8 mouse cellular contexts compared by ENCODE assay signal in genomic region chr14:79482747-79483355, GRCm38 (mm10). TPM values are rescaled to one million over a fixed set of nuclear protein-coding genes. Genes with fewer than 3 reads are reported as not detected.
DNase-seq lines count a peak whose midpoint lies in the region; ATAC-seq and TF ChIP-seq lines count a peak whose summit lies in the region.

No protein-coding gene starts in this region.

- H3K27ac ChIP-seq in lung, embryonic 14.5 days (ENCODE audit: low read depth) = peak overlapping the region; percentile 100
- peak overlapping the region; percentile 100 for H3K27ac ChIP-seq in hindbrain, embryonic 16.5 days (ENCODE audit: low read depth, low read length)
- H3K27ac ChIP-seq in liver, embryonic 16.5 days (ENCODE audit: low read length) = peak overlapping the region; percentile 100

- H3K4me1 ChIP-seq in lung, embryonic 14.5 days (ENCODE audit: insufficient read depth) = peaks cover 10% of the 10 kb centered on the region; the same call in 1 of the 2 replicates
- peaks cover 35% of the 10 kb centered on the region for H3K4me1 ChIP-seq in hindbrain, embryonic 16.5 days (ENCODE audit: control insufficient read depth, insufficient read depth, low read depth, low read length)
- peaks cover 57% of the 10 kb centered on the region for H3K4me1 ChIP-seq in liver, embryonic 16.5 days (ENCODE audit: control insufficient read depth, low read depth, low read length)

- peaks cover 4% of the 10 kb centered on the region for H3K36me3 ChIP-seq in lung, embryonic 14.5 days (ENCODE audit: insufficient read depth)
- H3K36me3 ChIP-seq in hindbrain, embryonic 16.5 days (ENCODE audit: control insufficient read depth, insufficient read depth, low read length) = no peaks in the 10 kb centered on the region
- peaks cover 3% of the 10 kb centered on the region; the same call in 1 of the 2 replicates for H3K36me3 ChIP-seq in liver, embryonic 16.5 days (ENCODE audit: control insufficient read depth, insufficient read depth)

- 13% methylated on average over 15 of the region's 15 CpGs for WGBS in lung, embryonic 14.5 days
- WGBS in hindbrain, embryonic 16.5 days = 17% methylated on average over 15 of the region's 15 CpGs
- WGBS in liver, embryonic 16.5 days (ENCODE audit: insufficient replicate concordance) = 28% methylated on average over 15 of the region's 15 CpGs

- no peaks in the 10 kb centered on the region for H3K27me3 ChIP-seq in lung, embryonic 14.5 days (ENCODE audit: insufficient read depth, low read length)
- no peaks in the 10 kb centered on the region for H3K27me3 ChIP-seq in hindbrain, embryonic 16.5 days (replicated peaks; ENCODE audit: control insufficient read depth, insufficient read depth, low read length)
- no peaks in the 10 kb centered on the region for H3K27me3 ChIP-seq in liver, embryonic 16.5 days (ENCODE audit: control insufficient read depth, insufficient read depth, low read depth, low read length)

- no peaks in the 10 kb centered on the region for H3K9me3 ChIP-seq in lung, embryonic 14.5 days (ENCODE audit: low read depth, low read length)
- H3K9me3 ChIP-seq in hindbrain, embryonic 16.5 days (ENCODE audit: control insufficient read depth, low read length) = no peaks in the 10 kb centered on the region
- no peaks in the 10 kb centered on the region for H3K9me3 ChIP-seq in liver, embryonic 16.5 days (replicated peaks; ENCODE audit: control insufficient read depth, low read length)

- peak overlapping the region; percentile 94 for H3K4me3 ChIP-seq in lung, embryonic 14.5 days (ENCODE audit: low read depth, low read length)
- H3K4me3 ChIP-seq in hindbrain, embryonic 16.5 days (ENCODE audit: low read length) = peak overlapping the region; percentile 93
- H3K4me3 ChIP-seq in liver, embryonic 16.5 days (ENCODE audit: low read depth, low read length) = peak overlapping the region; percentile 99

- ATAC-seq in lung, embryonic 14.5 days (ENCODE audit: insufficient read depth) = no peak
- no peak for ATAC-seq in hindbrain, embryonic 16.5 days
- ATAC-seq in liver, embryonic 16.5 days (ENCODE audit: low read depth) = no peak
- ATAC-seq in megakaryocyte-erythroid progenitor cell, adult 5-6 weeks (replicated peaks; ENCODE audit: low FRiP score, low TSS enrichment, poor library complexity, severe bottlenecking) = no peak

- H3K4me2 ChIP-seq in lung, embryonic 14.5 days = peak overlapping the region; percentile 92
- H3K4me2 ChIP-seq in hindbrain, embryonic 16.5 days (ENCODE audit: low read length) = peak overlapping the region; percentile 78
- peak overlapping the region; percentile 74 for H3K4me2 ChIP-seq in liver, embryonic 16.5 days (ENCODE audit: low read depth, low read length)

- H3K9ac ChIP-seq in lung, embryonic 14.5 days = peak overlapping the region; percentile 98
- peak overlapping the region; percentile 99 for H3K9ac ChIP-seq in hindbrain, embryonic 16.5 days (ENCODE audit: low read depth, low read length)
- H3K9ac ChIP-seq in liver, embryonic 16.5 days (ENCODE audit: low read depth, low read length) = peak overlapping the region; percentile 100

- no peak for DNase-seq in lung, embryonic 14.5 days
- DNase-seq in lung, postnatal 25 days (ENCODE audit: low spot score) = no peak
- peak; percentile 29 for DNase-seq in embryo, embryonic 10.5 days (ENCODE audit: low spot score)
- peak; percentile 20 to 26 for DNase-seq in thymus, postnatal 36 days
- DNase-seq in left cerebral cortex, postnatal 36 days (ENCODE audit: low spot score in 2 of 2) = no peak

- intact Hi-C loops in left cerebral cortex, postnatal 36 days (cut with DNase I) = loop anchor here (10.0 kb wide), 1 partner anchor 732 kb away; no protein-coding TSS in a partner anchor

- no peak for TF ChIP-seq CTCF in lung, embryonic 14.5 days (IDR thresholded peaks at IDR 0.05; ENCODE audit: low read depth)

RNA-seq across cellular contexts. Expression of gene Wbp4, which starts 1.5 kb away (rescaled TPM):
- polyA plus RNA-seq in lung, embryonic 14.5 days (2014; fragmentation: Nextera tagmentation; extraction: Ambion mirVana) = 44.3 and 46.1 TPM in 2 replicates
- polyA plus RNA-seq in hindbrain, embryonic 16.5 days (2015; fragmentation: Nextera tagmentation; extraction: Ambion mirVana) = 38.7 and 38.9 TPM in 2 replicates
- polyA plus RNA-seq in liver, embryonic 16.5 days (2015; fragmentation: Nextera tagmentation; extraction: Ambion mirVana) = 13.0 and 13.1 TPM in 2 replicates
- 26.9 and 33.8 TPM in 2 replicates for total RNA-seq in megakaryocyte-erythroid progenitor cell, adult 5-6 weeks (2014; fragmentation: Nextera tagmentation)
- total RNA-seq in megakaryocyte-erythroid progenitor cell, adult 5-6 weeks (2017) = 57.3 and 94.9 TPM in 2 replicates
- total RNA-seq in left cerebral cortex, postnatal 36 days (2021) = 10 to 100 TPM; 48.2 to 51.7 TPM

RNA-seq across cellular contexts. Expression of gene Elf1, which starts 1.9 kb away (rescaled TPM):
- polyA plus RNA-seq in lung, embryonic 14.5 days (2014; fragmentation: Nextera tagmentation; extraction: Ambion mirVana) = 19.2 and 20.2 TPM in 2 replicates
- 1.7 and 2.4 TPM in 2 replicates for polyA plus RNA-seq in hindbrain, embryonic 16.5 days (2015; fragmentation: Nextera tagmentation; extraction: Ambion mirVana)
- 7.8 and 8.8 TPM in 2 replicates for polyA plus RNA-seq in liver, embryonic 16.5 days (2015; fragmentation: Nextera tagmentation; extraction: Ambion mirVana)
- total RNA-seq in megakaryocyte-erythroid progenitor cell, adult 5-6 weeks (2014; fragmentation: Nextera tagmentation) = 51.9 and 58.5 TPM in 2 replicates
- 111 and 178 TPM in 2 replicates for total RNA-seq in megakaryocyte-erythroid progenitor cell, adult 5-6 weeks (2017)
- 1 to 10 TPM; 4.1 to 4.8 TPM for total RNA-seq in left cerebral cortex, postnatal 36 days (2021)

RNA-seq across cellular contexts. Expression of gene Kbtbd6, which starts 31.2 kb away (rescaled TPM):
- polyA plus RNA-seq in lung, embryonic 14.5 days (2014; fragmentation: Nextera tagmentation; extraction: Ambion mirVana) = 4.5 and 5.6 TPM in 2 replicates
- 1.6 and 2.0 TPM in 2 replicates for polyA plus RNA-seq in hindbrain, embryonic 16.5 days (2015; fragmentation: Nextera tagmentation; extraction: Ambion mirVana)
- 2.5 and 2.9 TPM in 2 replicates for polyA plus RNA-seq in liver, embryonic 16.5 days (2015; fragmentation: Nextera tagmentation; extraction: Ambion mirVana)
- total RNA-seq in megakaryocyte-erythroid progenitor cell, adult 5-6 weeks (2014; fragmentation: Nextera tagmentation) = 3.3 and 4.0 TPM in 2 replicates
- total RNA-seq in megakaryocyte-erythroid progenitor cell, adult 5-6 weeks (2017) = 4.4 and 5.1 TPM in 2 replicates
- 1 to 10 TPM; 1.0 to 1.4 TPM for total RNA-seq in left cerebral cortex, postnatal 36 days (2021)

RNA-seq across cellular contexts. Expression of gene Kbtbd7, which starts 56.5 kb away (rescaled TPM):
- 17.5 and 18.0 TPM in 2 replicates for polyA plus RNA-seq in lung, embryonic 14.5 days (2014; fragmentation: Nextera tagmentation; extraction: Ambion mirVana)
- 16.2 and 20.1 TPM in 2 replicates for polyA plus RNA-seq in hindbrain, embryonic 16.5 days (2015; fragmentation: Nextera tagmentation; extraction: Ambion mirVana)
- polyA plus RNA-seq in liver, embryonic 16.5 days (2015; fragmentation: Nextera tagmentation; extraction: Ambion mirVana) = 3.2 and 3.4 TPM in 2 replicates
- total RNA-seq in megakaryocyte-erythroid progenitor cell, adult 5-6 weeks (2014; fragmentation: Nextera tagmentation) = 3.7 and 5.7 TPM in 2 replicates
- 9.7 and 10.5 TPM in 2 replicates for total RNA-seq in megakaryocyte-erythroid progenitor cell, adult 5-6 weeks (2017)
- total RNA-seq in left cerebral cortex, postnatal 36 days (2021) = 10 to 100 TPM; 37.5 to 41.3 TPM

Comparison
In these comparisons a context has a peak if more than half of its experiments do, and no peak if none do; other contexts are left out.
1. DNase-seq: peak in embryo, embryonic 10.5 days (single experiment) and thymus, postnatal 36 days (2 of 2); none in lung, embryonic 14.5 days (single experiment), lung, postnatal 25 days (single experiment) and left cerebral cortex, postnatal 36 days (0 of 2).
2. Peak in every context shown above with its lines, with median percentiles within 50 percentile points of each other: H3K27ac ChIP-seq, H3K4me2 ChIP-seq, H3K4me3 ChIP-seq and H3K9ac ChIP-seq.